Mouse (Mus musculus) mesoderm, embryonic 11.5 days (tissue): Measurements from ENCODE around the gene Zfp626.
"Not testable (repeated sequence)": the region's sequence is repeated elsewhere in the genome, so short reads cannot be mapped to it uniquely, and the experiment has no call there.

ENCODE experiments used
- DNase-seq: peaks from one replicate; pipeline ENCODE4 v3.0.0-alpha.2; 2012; ENCODE audit warnings: low read depth, low spot score

Gene Zfp626

GRCm38 (mm10) chr7:27860396-27861235 lies 53.6 kb downstream of the Zfp626 start:
- peak; percentile 66 for DNase-seq

GRCm38 (mm10) chr7:27862578-27862977 lies 55.6 kb downstream of the Zfp626 start:
- not testable (repeated sequence) for DNase-seq
